Mouse (Mus musculus) kidney, adult 2 months (tissue): Measurements from ENCODE around the gene Esrrb.

ENCODE experiments used
- CTCF ChIP-seq: fragments of 200-500 bp; conservative IDR thresholded peaks from 2 replicates; pipeline ENCODE4 v1.5.1; 2011; ENCODE audit warnings: low read depth, mild to moderate bottlenecking, control low read depth, low read length, moderate library complexity, mixed read lengths; ENCODE audit not compliant: insufficient read depth, insufficient read length
- POLR2A ChIP-seq: fragments of 200-500 bp; IDR thresholded peaks from one replicate; pipeline ENCODE4 v1.6.1; 2011; ENCODE audit warnings: low read depth, low read length, control low read depth

GRCm38 (mm10) chr12:86501728-86502127 is 140.8 kb downstream of the Esrrb start:
- TF ChIP-seq CTCF (no peak), POLR2A (no peak)
